In genomic region chr7:113859480-113859881, GRCm38 (mm10) we compare ENCODE assay signal across 17 mouse cellular contexts.
DNase-seq lines count a peak whose midpoint lies in the region; ATAC-seq and TF ChIP-seq lines count a peak whose summit lies in the region.
"Had no signal": no experiment of that assay in that cellular context is flagged by ENCODE, and none has a peak within 500 bp of the region (broad histone marks: within the 10 kb centered on the region; RNA-seq: fewer than 3 reads in every experiment).

No protein-coding gene starts in this region.

- intact Hi-C loops in gastrocnemius, postnatal 36 days (cut with DNase I) = no loop called here

- H3K36me3 ChIP-seq in forebrain, embryonic 14.5 days (ENCODE audit: control insufficient read depth, insufficient read depth, low read length) = no peaks in the 10 kb centered on the region
- no peaks in the 10 kb centered on the region for H3K36me3 ChIP-seq in forebrain, embryonic 10.5 days (replicated peaks)
- no peaks in the 10 kb centered on the region for H3K36me3 ChIP-seq in midbrain, postnatal 0 days (ENCODE audit: insufficient read depth, low read length)
- no peaks in the 10 kb centered on the region for H3K36me3 ChIP-seq in midbrain, embryonic 13.5 days
- H3K36me3 ChIP-seq: embryonic facial prominence, embryonic 13.5 days; neural tube, embryonic 13.5 days had no signal

- no peak overlapping the region for H3K9ac ChIP-seq in forebrain, embryonic 14.5 days (ENCODE audit: low read length)
- H3K9ac ChIP-seq in midbrain, postnatal 0 days (replicated peaks; ENCODE audit: low read length, poor library complexity, severe bottlenecking) = no peak overlapping the region
- no peak overlapping the region for H3K9ac ChIP-seq in midbrain, embryonic 13.5 days (replicated peaks)
- H3K9ac ChIP-seq: embryonic facial prominence, embryonic 13.5 days; lung, embryonic 14.5 days; neural tube, embryonic 13.5 days had no signal

- H3K4me2 ChIP-seq in forebrain, embryonic 14.5 days (ENCODE audit: low read length) = no peak overlapping the region
- no peak overlapping the region for H3K4me2 ChIP-seq in midbrain, postnatal 0 days (ENCODE audit: low read depth, low read length, poor library complexity, severe bottlenecking)
- no peak overlapping the region for H3K4me2 ChIP-seq in midbrain, embryonic 13.5 days (replicated peaks)
- H3K4me2 ChIP-seq: embryonic facial prominence, embryonic 13.5 days; lung, embryonic 14.5 days; neural tube, embryonic 13.5 days had no signal

- H3K4me1 ChIP-seq in forebrain, embryonic 14.5 days (ENCODE audit: control insufficient read depth, insufficient read depth, low read length) = no peaks in the 10 kb centered on the region
- peaks cover 6% of the 10 kb centered on the region; the same call in 1 of the 2 replicates for H3K4me1 ChIP-seq in forebrain, embryonic 10.5 days
- H3K4me1 ChIP-seq in midbrain, postnatal 0 days (ENCODE audit: insufficient read depth, low read length) = no peaks in the 10 kb centered on the region
- no peaks in the 10 kb centered on the region for H3K4me1 ChIP-seq in midbrain, embryonic 13.5 days (replicated peaks)
- H3K4me1 ChIP-seq: neural tube, embryonic 13.5 days had no signal

- peak; percentile 76 for DNase-seq in forebrain, embryonic 14.5 days (ENCODE audit: low spot score)
- no peak for DNase-seq in forebrain, embryonic 10.5 days (ENCODE audit: extremely low spot score, low spot score)
- peak; percentile 48 for DNase-seq in midbrain, postnatal 0 days (ENCODE audit: low spot score)
- DNase-seq in kidney, postnatal 14 days = peak; percentile 43
- no peak for DNase-seq in gastrocnemius, postnatal 36 days
- DNase-seq in urinary bladder, postnatal 10 days (ENCODE audit: low spot score) = no peak
- DNase-seq: adrenal gland, adult 8-10 months; cerebellum, adult 2 months; heart, adult 11 months; liver; lung, embryonic 14.5 days; thymus, postnatal 14 days had no signal

- TF ChIP-seq CTCF in midbrain, postnatal 0 days (IDR thresholded peaks at IDR 0.05) = no peak

- H3K4me3 ChIP-seq in forebrain, embryonic 14.5 days (ENCODE audit: low read depth, low read length) = no peak overlapping the region
- H3K4me3 ChIP-seq in forebrain, embryonic 10.5 days = no peak overlapping the region
- no peak overlapping the region for H3K4me3 ChIP-seq in midbrain, postnatal 0 days (ENCODE audit: low read depth, low read length)
- no peak overlapping the region for H3K4me3 ChIP-seq in midbrain, embryonic 13.5 days (replicated peaks)
- H3K4me3 ChIP-seq: embryonic facial prominence, embryonic 13.5 days; layer of hippocampus, adult 2 months; neural tube, embryonic 13.5 days had no signal

- H3K27ac ChIP-seq in forebrain, embryonic 14.5 days (ENCODE audit: low read depth, low read length) = no peak overlapping the region
- H3K27ac ChIP-seq in forebrain, embryonic 10.5 days = no peak overlapping the region
- H3K27ac ChIP-seq in midbrain, postnatal 0 days (ENCODE audit: low read depth, low read length) = no peak overlapping the region
- no peak overlapping the region for H3K27ac ChIP-seq in midbrain, embryonic 13.5 days
- H3K27ac ChIP-seq: embryonic facial prominence, embryonic 13.5 days; neural tube, embryonic 13.5 days had no signal

- H3K9me3 ChIP-seq in forebrain, embryonic 14.5 days (replicated peaks; ENCODE audit: control insufficient read depth, low read length) = no peaks in the 10 kb centered on the region
- no peaks in the 10 kb centered on the region for H3K9me3 ChIP-seq in forebrain, embryonic 10.5 days
- no peaks in the 10 kb centered on the region for H3K9me3 ChIP-seq in midbrain, postnatal 0 days (ENCODE audit: low read length)
- H3K9me3 ChIP-seq in midbrain, embryonic 13.5 days = no peaks in the 10 kb centered on the region
- H3K9me3 ChIP-seq: embryonic facial prominence, embryonic 13.5 days; neural tube, embryonic 13.5 days had no signal

- peak; percentile 54; the same call in 1 of the 2 replicates for ATAC-seq in forebrain, embryonic 14.5 days
- no peak for ATAC-seq in midbrain, postnatal 0 days (ENCODE audit: low FRiP score)
- no peak for ATAC-seq in midbrain, embryonic 13.5 days
- ATAC-seq: inflammation-experienced regulatory T-cells, adult 6 months had no signal

- 0 out of 2 replicates have a peak, but pooled peaks cover under 1% of the 10 kb centered on the region for H3K27me3 ChIP-seq in forebrain, embryonic 14.5 days (replicated peaks; ENCODE audit: control insufficient read depth, insufficient read depth, low read length)
- H3K27me3 ChIP-seq in forebrain, embryonic 10.5 days (ENCODE audit: poor library complexity, severe bottlenecking) = no peaks in the 10 kb centered on the region
- no peaks in the 10 kb centered on the region for H3K27me3 ChIP-seq in midbrain, postnatal 0 days (ENCODE audit: insufficient read depth, low read length)
- no peaks in the 10 kb centered on the region for H3K27me3 ChIP-seq in midbrain, embryonic 13.5 days
- H3K27me3 ChIP-seq: neural tube, embryonic 13.5 days had no signal

- 55% methylated on average over 5 of the region's 5 CpGs for WGBS in forebrain, embryonic 14.5 days
- 87% methylated on average over 5 of the region's 5 CpGs for WGBS in forebrain, embryonic 10.5 days
- WGBS in midbrain, postnatal 0 days = 59% methylated on average over 5 of the region's 5 CpGs
- 72% methylated on average over 5 of the region's 5 CpGs for WGBS in midbrain, embryonic 13.5 days

Comparison
In these comparisons a context has a peak if more than half of its experiments do, and no peak if none do; other contexts are left out.
1. DNase-seq: peak in forebrain, embryonic 14.5 days (single experiment), midbrain, postnatal 0 days (single experiment) and kidney, postnatal 14 days (single experiment); none in forebrain, embryonic 10.5 days (single experiment), gastrocnemius, postnatal 36 days (0 of 2) and urinary bladder, postnatal 10 days (single experiment).